Mouse (Mus musculus) spleen, adult 2 months (tissue): ENCODE measurements around the gene 2810408A11Rik. TPM values are rescaled to one million over a fixed set of nuclear protein-coding genes. Genes with fewer than 3 reads are reported as not detected.
A peak's percentile ranks its signal among the peaks of the same experiment; 100 is the strongest.

ENCODE experiments used
- DNase-seq, 2 experiments: peaks; one replicate each; pipeline versions ENCODE4 v3.0.0 to v3.0.0-alpha.2; 2012 to 2021; ENCODE audit warnings: low spot score in 2 of 2, low read depth in 1 of 2
- H3K27ac ChIP-seq: fragments of 200-500 bp; 2 replicates; pipeline ENCODE4 v1.5.1; 2012; ENCODE audit warnings: low read length, inconsistent platforms; ENCODE audit not compliant: insufficient read depth
- H3K27me3 ChIP-seq: fragments of 200-500 bp; 2 replicates; pipeline ENCODE4 v1.6.1; 2012; ENCODE audit warnings: mild to moderate bottlenecking, moderate library complexity, low read length, inconsistent platforms; ENCODE audit not compliant: control insufficient read depth, insufficient read depth
- H3K36me3 ChIP-seq: fragments of 200-500 bp; 2 replicates; pipeline ENCODE4 v1.6.1; 2012; ENCODE audit warnings: mild to moderate bottlenecking, low read length, inconsistent platforms; ENCODE audit not compliant: control insufficient read depth, insufficient read depth
- H3K4me1 ChIP-seq: fragments of 200-500 bp; 2 replicates; pipeline ENCODE4 v1.6.1; 2011; ENCODE audit warnings: inconsistent platforms; ENCODE audit not compliant: control insufficient read depth, insufficient read depth, insufficient read length
- H3K4me3 ChIP-seq: fragments of 200-500 bp; 2 replicates; pipeline ENCODE4 v1.5.1; 2011; ENCODE audit warnings: mild to moderate bottlenecking, inconsistent platforms; ENCODE audit not compliant: insufficient read depth, insufficient read length; ENCODE audit errors: extremely low read depth
- CTCF ChIP-seq: fragments of 200-500 bp; IDR thresholded peaks from 2 replicates; pipeline ENCODE4 v1.5.1; 2011; ENCODE audit warnings: mild to moderate bottlenecking, inconsistent platforms; ENCODE audit not compliant: insufficient read depth, insufficient read length, insufficient replicate concordance; ENCODE audit errors: extremely low read depth
- POLR2A ChIP-seq: fragments of 200-500 bp; IDR thresholded peaks from 2 replicates; pipeline ENCODE4 v1.6.1; 2011; ENCODE audit warnings: low read depth, low read length, inconsistent platforms
- WGBS: fragments of 180-500 bp; shearing (Covaris S2); methylation state at CpG from one replicate; pipeline ENCODE4 v1.1.7; 2018; 5-methylcytosine and 5-hydroxymethylcytosine counted together
- polyA plus RNA-seq: library from polyadenylated mRNA; depleted of rRNA; stranded (reverse); fragments of >200 nt; gene quantifications from 2 replicates; pipeline ENCODE4 v1.2.3, GENCODE M21; 2012

2810408A11Rik gene
- polyA plus RNA-seq, 1 experiment: 0.51 TPM

GRCm38 (mm10) chr11:69879711-69880110, 21.1 kb downstream of the 2810408A11Rik start:
- H3K4me1 ChIP-seq: peaks cover 5% of the 10 kb centered on the region; the same call in 1 of the 2 replicates

GRCm38 (mm10) chr11:69878952-69879351, 21.8 kb downstream of the 2810408A11Rik start:
- no peak for TF ChIP-seq CTCF
- no peak for TF ChIP-seq POLR2A
- no peaks in the 10 kb centered on the region for H3K27me3 ChIP-seq
- DNase-seq: no peak
- no peak overlapping the region for H3K4me3 ChIP-seq
- no peak overlapping the region for H3K27ac ChIP-seq
- 79% methylated on average over 6 of the region's 6 CpGs for WGBS
- peaks cover 7% of the 10 kb centered on the region for H3K36me3 ChIP-seq
- H3K4me1 ChIP-seq: peaks cover 5% of the 10 kb centered on the region; the same call in 1 of the 2 replicates

More at GRCm38 (mm10) chr11:69879711-69880110, 21.1 kb downstream of the 2810408A11Rik start:
- WGBS: 87% methylated on average over 15 of the region's 15 CpGs
- Histone ChIP-seq H3K27ac (no peak overlapping the region; the same call in 1 of the 2 replicates), H3K27me3 (no peaks in the 10 kb centered on the region), H3K36me3 (peaks cover 14% of the 10 kb centered on the region), H3K4me3 (no peak overlapping the region; the same call in 1 of the 2 replicates)
- DNase-seq: no peak
- TF ChIP-seq CTCF: no peak
- no peak for TF ChIP-seq POLR2A

GRCm38 (mm10) chr11:69878399-69878798, 22.4 kb downstream of the 2810408A11Rik start:
- Histone ChIP-seq H3K4me1 (peaks cover 5% of the 10 kb centered on the region; the same call in 1 of the 2 replicates), H3K27ac (no peak overlapping the region), H3K4me3 (no peak overlapping the region), H3K36me3 (peaks cover 2% of the 10 kb centered on the region), H3K27me3 (no peaks in the 10 kb centered on the region)
- 95% methylated on average over 3 of the region's 3 CpGs for WGBS
- DNase-seq: no peak
- no peak for TF ChIP-seq CTCF
- TF ChIP-seq POLR2A: no peak

GRCm38 (mm10) chr11:69877878-69878277, 22.9 kb downstream of the 2810408A11Rik start, which contains the start of gene Tmem95:
TSS of gene Tmem95 (minus strand) at chr11:69878018.
- peaks cover 5% of the 10 kb centered on the region; the same call in 1 of the 2 replicates for H3K4me1 ChIP-seq
- WGBS: 86% methylated on average over 11 of the region's 11 CpGs
- TF ChIP-seq CTCF: no peak
- TF ChIP-seq POLR2A: no peak

GRCm38 (mm10) chr11:69876867-69877266, 23.9 kb downstream of the 2810408A11Rik start:
- no peak for TF ChIP-seq POLR2A
- peak; percentile 87 for TF ChIP-seq CTCF
- H3K27ac ChIP-seq: no peak overlapping the region; the same call in 1 of the 2 replicates
- no peaks in the 10 kb centered on the region for H3K36me3 ChIP-seq
- DNase-seq: peak; percentile 68 to 80
- H3K4me3 ChIP-seq: no peak overlapping the region
- 3% methylated on average over 12 of the region's 12 CpGs for WGBS
- peaks cover 5% of the 10 kb centered on the region; the same call in 1 of the 2 replicates for H3K4me1 ChIP-seq
- no peaks in the 10 kb centered on the region for H3K27me3 ChIP-seq

More at GRCm38 (mm10) chr11:69877878-69878277, 22.9 kb downstream of the 2810408A11Rik start, which contains the start of gene Tmem95:
- no peak for DNase-seq
- H3K4me3 ChIP-seq: no peak within 1 kb of the TSS
- H3K27ac ChIP-seq: no peak within 1 kb of the TSS
- no peaks in the 10 kb centered on the region for H3K27me3 ChIP-seq
- no peaks in the 10 kb centered on the region for H3K36me3 ChIP-seq

GRCm38 (mm10) chr11:69876186-69876585, 24.6 kb downstream of the 2810408A11Rik start:
- DNase-seq: no peak
- WGBS: 39% methylated on average over 7 of the region's 7 CpGs
- Histone ChIP-seq H3K4me1 (no peaks in the 10 kb centered on the region), H3K27me3 (no peaks in the 10 kb centered on the region), H3K27ac (no peak overlapping the region; the same call in 1 of the 2 replicates), H3K36me3 (no peaks in the 10 kb centered on the region), H3K4me3 (no peak overlapping the region)
- TF ChIP-seq POLR2A (no peak), CTCF (no peak)

GRCm38 (mm10) chr11:69872451-69872850, 28.3 kb downstream of the 2810408A11Rik start:
- no peak for DNase-seq
- Histone ChIP-seq H3K27ac (no peak overlapping the region), H3K27me3 (no peaks in the 10 kb centered on the region), H3K4me1 (no peaks in the 10 kb centered on the region), H3K36me3 (no peaks in the 10 kb centered on the region), H3K4me3 (no peak overlapping the region)
- TF ChIP-seq CTCF: no peak
- TF ChIP-seq POLR2A: no peak
- WGBS: 84% methylated on average over 4 of the region's 4 CpGs
